Mouse (Mus musculus) stomach, postnatal 0 days (tissue): ENCODE results near the gene Ap1m2. TPM values are rescaled to one million over a fixed set of nuclear protein-coding genes. Genes with fewer than 3 reads are reported as not detected.
A peak's percentile ranks its signal among the peaks of the same experiment; 100 is the strongest.

ENCODE experiments used
- ATAC-seq: fragments of 200-750 bp; cut with Nextera tagmentation; 2 replicates; pipeline ENCODE4 v1.8.0; 2017; ENCODE audit not compliant: low FRiP score, low TSS enrichment
- DNase-seq: peaks from one replicate; pipeline ENCODE4 v3.0.0-alpha.2; 2016; ENCODE audit warnings: low spot score
- H3K27ac ChIP-seq: fragments of 300-500 bp; sonication (generic); replicated peaks from 2 replicates; pipeline ENCODE4 v1.5.1; 2014; ENCODE audit warnings: mild to moderate bottlenecking, control low read depth
- H3K27me3 ChIP-seq: fragments of 300-500 bp; sonication (generic); 2 replicates; pipeline ENCODE4 v1.6.1; 2014; ENCODE audit warnings: low read length; ENCODE audit not compliant: control insufficient read depth, insufficient read depth
- H3K36me3 ChIP-seq: fragments of 300-500 bp; sonication (generic); 2 replicates; pipeline ENCODE4 v1.6.1; 2014; ENCODE audit warnings: low read length, mixed read lengths; ENCODE audit not compliant: control insufficient read depth, insufficient read depth
- H3K4me1 ChIP-seq: fragments of 300-500 bp; sonication (generic); replicated peaks from 2 replicates; pipeline ENCODE4 v1.6.1; 2014; ENCODE audit warnings: antibody characterized with exemption; ENCODE audit not compliant: control insufficient read depth, insufficient read depth
- H3K4me2 ChIP-seq: fragments of 300-500 bp; sonication (generic); replicated peaks from 2 replicates; pipeline ENCODE4 v1.6.1; 2014; ENCODE audit warnings: low read depth, mild to moderate bottlenecking, control low read depth, moderate library complexity
- H3K4me3 ChIP-seq: fragments of 300-500 bp; sonication (generic); 2 replicates; pipeline ENCODE4 v1.5.1; 2014; ENCODE audit warnings: low read depth, low read length, control low read depth
- H3K9ac ChIP-seq: fragments of 300-500 bp; sonication (generic); 2 replicates; pipeline ENCODE4 v1.6.1; 2014; ENCODE audit warnings: mild to moderate bottlenecking, low read length, control low read depth, mixed read lengths
- H3K9me3 ChIP-seq: fragments of 300-500 bp; sonication (generic); 2 replicates; pipeline ENCODE4 v1.6.1; 2016; ENCODE audit warnings: low read length; ENCODE audit not compliant: control insufficient read depth
- CTCF ChIP-seq: IDR thresholded peaks from 2 replicates; pipeline ENCODE4 v1.5.1; 2016; ENCODE audit warnings: antibody characterized with exemption, low read depth, mild to moderate bottlenecking, moderate library complexity
- EP300 ChIP-seq: optimal IDR thresholded peaks from 2 replicates; pipeline ENCODE3; 2016; ENCODE audit warnings: antibody characterized with exemption
- WGBS: fragments of 180-500 bp; shearing (Covaris S2); extraction: QIAGEN DNeasy Blood & Tissue Kit; methylation state at CpG from one replicate; pipeline ENCODE4 v1.1.7; 2014; 5-methylcytosine and 5-hydroxymethylcytosine counted together
- polyA plus RNA-seq: library from polyadenylated mRNA; unstranded; fragments of >200 nt; fragmentation: Nextera tagmentation; extraction: Ambion mirVana; gene quantifications from 2 replicates; pipeline ENCODE4 v1.2.1, GENCODE M21; 2015

The Ap1m2 gene
- polyA plus RNA-seq, 1 experiment from 2014 or later: 84.9 TPM

GRCm38 (mm10) chr9:21289337-21289671 is 22.8 kb downstream of the Ap1m2 start:
- 79% methylated on average over 2 of the region's 2 CpGs for WGBS
- no peaks in the 10 kb centered on the region for H3K27me3 ChIP-seq

GRCm38 (mm10) chr9:21288404-21289336 is 23.5 kb downstream of the Ap1m2 start:
- Histone ChIP-seq H3K4me1 (peaks cover 6% of the 10 kb centered on the region; the same call in 1 of the 2 replicates), H3K27ac (peak overlapping the region; percentile 80), H3K27me3 (no peaks in the 10 kb centered on the region), H3K9me3 (no peaks in the 10 kb centered on the region), H3K4me2 (peak overlapping the region; percentile 80), H3K36me3 (no peaks in the 10 kb centered on the region), H3K4me3 (peak overlapping the region; percentile 75), H3K9ac (peak overlapping the region; percentile 14; the same call in 1 of the 2 replicates)
- no peak for TF ChIP-seq EP300
- no peak for TF ChIP-seq CTCF
- DNase-seq: no peak
- WGBS: 73% methylated on average over 13 of the region's 13 CpGs
- no peak for ATAC-seq

More at GRCm38 (mm10) chr9:21289337-21289671, 22.8 kb downstream of the Ap1m2 start:
- Histone ChIP-seq H3K36me3 (no peaks in the 10 kb centered on the region), H3K9ac (no peak overlapping the region), H3K4me2 (peak overlapping the region; percentile 80), H3K9me3 (no peaks in the 10 kb centered on the region), H3K27ac (no peak overlapping the region; the same call in 1 of the 2 replicates), H3K4me1 (peaks cover 6% of the 10 kb centered on the region; the same call in 1 of the 2 replicates), H3K4me3 (no peak overlapping the region)
- TF ChIP-seq CTCF: no peak
- no peak for TF ChIP-seq EP300
- DNase-seq: no peak
- ATAC-seq: no peak

- TF ChIP-seq EP300 (no peak), CTCF (peak; percentile 35)
- peak; percentile 81 for ATAC-seq
- no peaks in the 10 kb centered on the region for H3K36me3 ChIP-seq
- H3K27ac ChIP-seq: peak within 1 kb of the TSS; percentile 90
- H3K9me3 ChIP-seq: no peaks in the 10 kb centered on the region
- no peaks in the 10 kb centered on the region for H3K27me3 ChIP-seq
- H3K4me2 ChIP-seq: peak within 1 kb of the TSS; percentile 80
- H3K4me1 ChIP-seq: peaks cover 6% of the 10 kb centered on the region; the same call in 1 of the 2 replicates
- DNase-seq: peak; percentile 98
- under 1% methylated on average over 59 of the region's 59 CpGs for WGBS
- peak within 1 kb of the TSS; percentile 75 for H3K4me3 ChIP-seq
- H3K9ac ChIP-seq: peak within 1 kb of the TSS; percentile 72
These were observed 24.4 kb downstream of the Ap1m2 start, which contains the start of gene Kri1 for GRCm38 (mm10) chr9:21287571-21288402. Kri1 (minus strand) TSS chr9:21287969.

- peak overlapping the region; percentile 72; the same call in 1 of the 2 replicates for H3K9ac ChIP-seq
- 53% methylated on average over 3 of the region's 3 CpGs for WGBS
These were observed 25.4 kb downstream of the Ap1m2 start for GRCm38 (mm10) chr9:21286753-21287152.

GRCm38 (mm10) chr9:21283994-21284393 is 28.1 kb downstream of the Ap1m2 start:
- WGBS: 66% methylated on average over 3 of the region's 3 CpGs
- DNase-seq: no peak
- Histone ChIP-seq H3K9me3 (no peaks in the 10 kb centered on the region), H3K4me2 (no peak overlapping the region), H3K4me1 (peaks cover 6% of the 10 kb centered on the region; the same call in 1 of the 2 replicates), H3K36me3 (peaks cover 27% of the 10 kb centered on the region), H3K4me3 (no peak overlapping the region), H3K9ac (no peak overlapping the region), H3K27ac (no peak overlapping the region), H3K27me3 (no peaks in the 10 kb centered on the region)
- TF ChIP-seq CTCF (no peak), EP300 (no peak)
- no peak for ATAC-seq

More at GRCm38 (mm10) chr9:21286753-21287152, 25.4 kb downstream of the Ap1m2 start:
- peak overlapping the region; percentile 80 for H3K4me2 ChIP-seq
- H3K36me3 ChIP-seq: peaks cover 7% of the 10 kb centered on the region; the same call in 1 of the 2 replicates
- peak overlapping the region; percentile 75; the same call in 1 of the 2 replicates for H3K4me3 ChIP-seq
- DNase-seq: no peak
- peaks cover 6% of the 10 kb centered on the region; the same call in 1 of the 2 replicates for H3K4me1 ChIP-seq
- H3K9me3 ChIP-seq: no peaks in the 10 kb centered on the region
- peak overlapping the region; percentile 30; the same call in 1 of the 2 replicates for H3K27ac ChIP-seq
- no peaks in the 10 kb centered on the region for H3K27me3 ChIP-seq
- no peak for ATAC-seq
- TF ChIP-seq EP300 (no peak), CTCF (no peak)
